Mouse (Mus musculus) skeletal muscle tissue, adult 2 months (tissue): ENCODE results near the gene Hoxd13.

Source experiments
- DNase-seq: peaks from one replicate; pipeline ENCODE4 v3.0.0-alpha.2; 2012; ENCODE audit warnings: low read depth, low spot score

The Hoxd13 gene

GRCm38 (mm10) chr2:74680561-74681398 lies 12.7 kb downstream of the Hoxd13 start:
- no peak for DNase-seq

GRCm38 (mm10) chr2:74681594-74682531 lies 13.8 kb downstream of the Hoxd13 start:
- no peak for DNase-seq

- no peak for DNase-seq
Measured at GRCm38 (mm10) chr2:74682796-74683195, 14.7 kb downstream of the Hoxd13 start.

GRCm38 (mm10) chr2:74683471-74683951 lies 15.4 kb downstream of the Hoxd13 start:
- no peak for DNase-seq

GRCm38 (mm10) chr2:74684106-74684505 lies 16.0 kb downstream of the Hoxd13 start:
- DNase-seq: no peak

GRCm38 (mm10) chr2:74685059-74685603 lies 17.0 kb downstream of the Hoxd13 start:
- no peak for DNase-seq

- DNase-seq: peak; percentile 38
Measured at GRCm38 (mm10) chr2:74686301-74686987, 18.3 kb downstream of the Hoxd13 start.

GRCm38 (mm10) chr2:74686988-74687697 lies 19.0 kb downstream of the Hoxd13 start:
- DNase-seq: no peak

- DNase-seq: no peak
Measured at GRCm38 (mm10) chr2:74687698-74688555, 19.8 kb downstream of the Hoxd13 start.

GRCm38 (mm10) chr2:74688795-74689573 lies 20.9 kb downstream of the Hoxd13 start:
- no peak for DNase-seq

GRCm38 (mm10) chr2:74689574-74690337 lies 21.6 kb downstream of the Hoxd13 start:
- no peak for DNase-seq

GRCm38 (mm10) chr2:74690338-74690716 lies 22.2 kb downstream of the Hoxd13 start:
- DNase-seq: no peak

GRCm38 (mm10) chr2:74691022-74691951 lies 23.2 kb downstream of the Hoxd13 start, which contains the start of gene Hoxd10:
Gene Hoxd10 (plus strand): TSS chr2:74691924.
- DNase-seq: peak; percentile 79

- DNase-seq: no peak
Measured at GRCm38 (mm10) chr2:74691995-74692807, 24.1 kb downstream of the Hoxd13 start.

- no peak for DNase-seq
Measured at GRCm38 (mm10) chr2:74692808-74693431, 24.8 kb downstream of the Hoxd13 start.

- DNase-seq: no peak
Measured at GRCm38 (mm10) chr2:74693432-74693827, 25.3 kb downstream of the Hoxd13 start.
